Mouse (Mus musculus) spleen, adult 2 months (tissue): Measurements from ENCODE around the gene Hint1.

Experiments used
- CTCF ChIP-seq: fragments of 200-500 bp; IDR thresholded peaks from 2 replicates; pipeline ENCODE4 v1.5.1; 2011; ENCODE audit warnings: mild to moderate bottlenecking, inconsistent platforms; ENCODE audit not compliant: insufficient read depth, insufficient read length, insufficient replicate concordance; ENCODE audit errors: extremely low read depth
- POLR2A ChIP-seq: fragments of 200-500 bp; IDR thresholded peaks from 2 replicates; pipeline ENCODE4 v1.6.1; 2011; ENCODE audit warnings: low read depth, low read length, inconsistent platforms

GRCm38 (mm10) chr11:54849961-54850758, 16.0 kb upstream of the Hint1 start:
- TF ChIP-seq CTCF (no peak), POLR2A (no peak)
